Mouse (Mus musculus): ENCODE measurements at regions not wholly inside any gene's neighbourhood (a gene's known extent, or its start where the extent isn't known, plus 50 kb on each side); places are given as distances from the start of the nearest gene placed in this dataset.

GRCm38 (mm10) chr3:39062415-39062814 lies 175.7 kb downstream of the Fat4 start:
- no peak for DNase-seq

DNA sequence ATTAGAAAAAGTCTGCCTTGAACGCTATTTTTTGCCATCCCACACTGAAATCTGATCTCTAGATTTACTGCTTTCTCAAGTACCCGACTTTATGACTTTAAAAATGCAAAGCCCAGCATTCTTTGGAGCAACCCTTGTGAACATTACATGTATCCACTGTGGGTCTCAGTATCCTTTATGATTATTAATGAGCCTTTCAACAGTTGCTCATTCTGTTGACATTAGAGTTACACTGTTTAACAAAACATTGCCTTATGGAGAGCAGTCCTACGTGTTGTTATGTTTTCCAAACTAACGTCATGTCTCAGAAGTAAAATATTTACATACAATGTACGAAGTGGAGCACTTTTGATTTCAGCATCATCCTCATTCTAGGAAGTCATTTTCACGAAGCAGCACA lies 178.7 kb downstream of the Fat4 start:
- no peak for DNase-seq

GRCm38 (mm10) chr3:39069011-39069410 lies 182.3 kb downstream of the Fat4 start:
- no peak for DNase-seq

GRCm38 (mm10) chr3:39082678-39083270 lies 196.0 kb downstream of the Fat4 start:
- no peak for DNase-seq

- DNase-seq = no peak
Observed at GRCm38 (mm10) chr3:39088948-39089347, 202.2 kb downstream of the Fat4 start.

DNA sequence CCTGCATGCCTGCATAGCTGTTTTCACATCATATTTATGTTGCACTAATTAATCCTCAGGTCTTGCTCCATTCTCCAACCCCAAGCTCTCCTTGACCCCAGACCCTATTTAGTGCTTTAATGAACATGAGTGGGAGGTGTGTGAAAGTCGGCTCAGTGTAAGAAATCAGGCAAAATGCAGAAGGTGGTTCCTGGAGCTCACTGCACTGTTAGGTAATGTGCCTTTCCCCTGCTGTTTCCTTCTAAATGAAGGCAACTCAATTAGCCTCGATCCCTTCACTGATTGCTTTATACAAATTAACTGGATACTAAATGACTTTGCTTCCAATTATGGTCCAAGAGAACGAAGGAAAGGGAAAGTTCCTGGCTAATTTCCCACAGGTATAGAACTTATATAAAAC lies 215.6 kb downstream of the Fat4 start:
- no peak for DNase-seq

DNA sequence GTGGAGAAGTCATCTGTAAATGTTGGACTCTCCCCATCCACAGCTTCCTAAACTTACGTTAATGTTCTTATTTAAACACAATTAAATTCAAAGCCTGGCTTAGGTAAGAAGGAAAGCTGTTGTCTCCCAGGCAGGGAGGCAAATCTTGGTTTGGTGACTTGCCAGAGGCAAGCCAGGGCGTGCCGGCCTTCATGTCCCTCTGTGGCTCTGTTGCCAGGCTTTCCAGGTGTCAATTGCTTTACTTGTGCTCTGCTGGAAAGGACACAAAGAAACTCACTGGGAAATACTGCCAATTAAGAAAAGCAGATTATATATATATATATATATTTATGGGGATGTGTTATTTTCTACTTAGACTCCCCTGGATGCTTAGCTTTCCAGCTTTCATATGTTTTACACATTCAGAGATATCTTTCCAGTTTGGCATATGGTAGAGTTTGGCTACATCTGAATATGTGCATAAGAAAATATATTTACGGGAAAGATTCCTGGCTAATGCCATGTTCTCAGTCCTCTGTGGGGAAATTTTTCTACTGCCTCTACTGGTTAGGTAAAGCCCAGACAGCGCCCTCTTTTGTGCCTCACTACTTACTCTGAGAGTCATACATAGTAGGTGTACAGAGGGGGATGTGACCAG lies 223.1 kb downstream of the Fat4 start:
- DNase-seq = no peak

GRCm38 (mm10) chr3:39114056-39114455 lies 227.3 kb downstream of the Fat4 start:
- DNase-seq = no peak

- no peak for DNase-seq
Observed at GRCm38 (mm10) chr3:39114826-39115225, 228.1 kb downstream of the Fat4 start.

DNA sequence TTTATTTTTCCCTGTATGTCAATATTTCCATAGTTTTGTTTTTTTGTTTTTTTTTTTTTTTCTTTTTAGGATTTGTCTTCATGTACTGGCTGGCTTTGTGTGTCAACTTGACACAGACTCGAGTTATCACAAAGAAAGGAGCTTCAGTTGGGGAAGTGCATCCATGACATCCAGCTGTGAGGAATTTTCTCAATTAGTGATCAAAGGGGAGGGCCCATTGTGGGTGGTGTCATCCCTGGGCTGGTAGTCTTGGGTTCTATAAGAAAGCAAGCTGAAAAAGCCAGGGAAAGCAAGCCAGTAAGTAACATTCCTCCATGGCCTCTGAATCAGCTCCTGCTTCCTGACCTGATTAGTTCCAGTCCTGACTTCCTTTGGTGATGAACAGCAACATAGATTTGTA lies 228.7 kb downstream of the Fat4 start:
- no peak for DNase-seq

DNA sequence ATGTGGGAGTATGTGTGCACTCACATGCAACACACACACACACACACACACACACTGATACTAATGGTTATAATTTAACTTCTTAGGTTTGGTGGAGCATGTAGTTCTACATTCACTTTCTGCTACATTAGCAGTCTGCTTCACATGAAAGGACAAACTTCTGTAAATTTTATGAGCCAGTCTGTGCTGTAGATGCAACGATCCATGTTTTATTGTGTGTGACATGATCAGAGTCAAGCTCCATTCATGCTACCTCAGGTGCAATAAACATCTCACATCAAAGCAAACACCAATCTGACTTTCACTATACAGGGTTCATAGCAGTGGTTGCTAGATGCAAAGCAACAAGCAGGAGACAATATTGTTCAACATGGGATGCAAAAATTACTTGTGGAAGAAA lies 235.5 kb downstream of the Fat4 start:
- DNase-seq = no peak

GRCm38 (mm10) chr3:39130532-39130931 lies 243.8 kb downstream of the Fat4 start:
- no peak for DNase-seq

DNA sequence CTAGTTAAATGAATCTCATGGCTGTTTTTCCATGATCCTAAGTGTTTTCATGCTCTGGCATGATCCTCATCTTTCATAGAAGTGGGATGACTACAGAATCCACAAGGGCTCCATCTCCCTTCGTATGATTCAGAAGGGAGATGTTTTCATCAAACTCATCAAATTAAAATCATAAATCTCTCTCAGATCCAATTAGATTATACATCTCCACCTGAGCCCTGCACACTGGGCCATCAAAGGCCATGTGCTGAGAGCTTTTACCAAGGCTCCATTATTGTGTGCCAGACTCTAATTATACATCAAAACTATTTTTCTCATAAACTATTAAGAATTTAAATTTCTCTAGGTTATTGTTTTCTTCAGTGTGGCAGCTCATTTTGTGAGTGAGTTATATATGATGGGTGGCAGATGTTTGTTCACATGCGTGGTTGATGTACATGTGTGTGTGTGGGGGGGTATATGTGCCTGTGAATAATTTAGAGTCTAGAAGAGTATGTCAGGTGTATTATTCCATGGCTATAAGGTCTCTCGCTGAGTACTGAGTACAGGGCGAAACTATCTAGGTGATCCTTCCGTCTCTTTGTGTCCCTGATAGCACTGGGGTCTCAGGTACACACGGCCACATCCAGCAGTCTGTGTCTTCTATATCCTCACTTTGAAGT lies 278.4 kb downstream of the Fat4 start:
- no peak for DNase-seq

DNA sequence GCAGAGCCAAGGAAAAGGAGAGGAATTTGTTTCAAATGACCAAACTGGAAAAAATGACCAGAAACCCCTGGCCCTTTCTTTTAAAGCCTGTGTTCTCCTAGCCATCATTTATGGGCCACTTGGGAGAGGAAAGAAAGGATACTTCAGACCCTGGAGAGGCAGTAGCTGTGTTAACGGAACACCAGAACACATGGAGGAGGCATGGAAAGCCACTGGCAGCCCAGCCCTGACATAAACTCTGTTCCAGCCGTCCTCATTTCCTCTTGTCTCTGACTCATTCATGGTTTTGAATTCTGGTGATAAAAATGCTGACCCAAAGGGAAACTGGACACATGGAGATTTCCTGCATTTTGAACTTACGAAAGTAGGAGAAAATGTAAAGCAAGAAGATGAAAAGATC lies 295.9 kb downstream of the Fat4 start:
- DNase-seq = no peak

DNA sequence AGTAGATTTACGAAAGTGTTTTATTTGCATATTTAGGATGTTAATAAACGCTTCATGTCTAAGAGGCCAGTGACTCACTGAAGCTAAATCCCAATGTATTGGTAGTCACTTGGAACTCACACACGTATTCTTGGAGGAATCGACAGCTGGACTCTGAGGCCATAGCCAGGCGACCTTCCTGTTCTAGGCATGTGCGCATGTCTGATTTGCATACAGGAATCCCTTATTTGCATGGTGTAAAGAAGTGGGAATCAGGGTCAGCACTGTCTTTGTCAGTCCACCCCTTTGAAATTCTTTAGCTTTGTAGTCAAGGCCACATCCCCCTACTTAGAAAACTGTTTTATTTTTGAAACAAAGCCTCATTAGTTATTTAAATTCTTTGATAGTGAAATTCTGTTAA lies 308.4 kb downstream of the Fat4 start:
- no peak for DNase-seq

DNA sequence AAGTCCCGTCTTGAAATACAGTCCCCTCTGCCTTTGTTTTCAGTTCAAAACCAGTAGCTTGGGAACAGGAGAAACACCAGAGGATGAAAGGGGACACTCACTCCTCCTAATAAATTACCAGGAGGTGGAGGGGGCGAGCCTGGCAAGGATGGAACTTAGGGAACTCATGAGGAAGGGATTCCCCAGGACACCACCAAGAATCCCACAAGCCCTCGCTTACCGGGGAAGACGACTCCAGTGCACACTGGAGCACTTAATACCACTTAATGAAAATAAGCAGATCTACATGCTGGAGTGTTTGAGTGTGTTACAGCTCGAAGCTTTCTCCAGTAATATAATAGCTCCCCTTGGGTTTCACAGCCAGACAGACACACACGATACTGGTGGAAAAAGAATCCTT lies 315.9 kb downstream of the Fat4 start:
- DNase-seq = no peak

GRCm38 (mm10) chr3:39208651-39209050 lies 321.9 kb downstream of the Fat4 start:
- DNase-seq = no peak

- peak; percentile 38 for DNase-seq
Observed at GRCm38 (mm10) chr3:39209382-39210165, 322.8 kb downstream of the Fat4 start.

GRCm38 (mm10) chr3:39211670-39212069 lies 324.9 kb downstream of the Fat4 start:
- DNase-seq = peak; percentile 39

DNA sequence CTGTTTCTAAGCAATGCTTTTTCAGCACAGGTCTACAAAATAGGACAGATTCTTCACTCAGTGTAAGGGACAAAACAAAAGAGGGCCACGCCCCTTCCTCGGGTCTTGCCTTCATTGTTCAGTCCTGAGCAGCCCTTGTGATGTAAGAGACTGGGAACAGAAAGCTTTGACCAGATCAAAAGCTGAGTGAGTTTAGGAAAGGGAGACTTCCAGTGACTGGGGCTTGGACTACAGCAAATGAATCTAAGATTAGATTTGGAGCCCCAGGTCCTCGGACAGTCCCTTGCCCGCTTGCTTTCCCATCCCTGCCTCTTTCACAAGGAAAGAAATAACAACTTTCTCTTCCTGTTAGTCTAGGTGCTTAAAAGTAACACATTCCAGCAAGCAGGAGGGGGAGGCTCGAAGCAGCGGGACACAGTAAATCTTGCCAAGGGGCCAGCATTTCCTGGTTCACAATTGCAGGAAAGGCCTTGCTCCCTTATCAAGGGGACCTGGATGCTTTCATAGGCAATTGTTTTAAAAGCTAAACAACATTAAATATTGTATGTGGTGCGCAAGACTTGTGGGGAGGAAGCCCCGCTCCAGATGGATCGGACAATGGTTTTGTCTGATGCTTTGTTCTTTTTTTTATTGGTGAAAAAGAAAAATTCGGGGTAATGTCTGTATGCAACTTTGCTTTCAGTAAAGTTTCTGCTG lies 333.4 kb downstream of the Fat4 start:
- no peak for DNase-seq

- no peak for DNase-seq
Observed at GRCm38 (mm10) chr3:39220707-39221034, 333.9 kb downstream of the Fat4 start.

DNA sequence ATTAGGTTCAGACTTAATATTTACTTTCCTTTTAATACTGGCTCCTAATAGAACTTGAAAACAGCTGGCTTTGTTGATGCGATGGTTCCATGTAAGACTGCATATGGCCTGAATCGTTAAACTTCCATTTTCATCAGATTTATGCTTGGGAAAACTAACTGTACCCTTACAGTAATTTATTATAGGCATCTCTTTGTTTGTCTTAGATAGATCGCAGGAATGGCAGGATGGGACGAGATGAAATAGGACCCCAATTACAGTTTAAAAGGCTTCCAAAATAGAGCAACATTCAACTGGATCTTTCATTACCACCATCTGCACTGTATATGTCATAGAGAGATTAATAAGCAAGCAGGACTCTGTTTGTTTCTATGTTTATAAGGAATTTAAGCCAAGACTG lies 335.3 kb downstream of the Fat4 start:
- DNase-seq = no peak

DNA sequence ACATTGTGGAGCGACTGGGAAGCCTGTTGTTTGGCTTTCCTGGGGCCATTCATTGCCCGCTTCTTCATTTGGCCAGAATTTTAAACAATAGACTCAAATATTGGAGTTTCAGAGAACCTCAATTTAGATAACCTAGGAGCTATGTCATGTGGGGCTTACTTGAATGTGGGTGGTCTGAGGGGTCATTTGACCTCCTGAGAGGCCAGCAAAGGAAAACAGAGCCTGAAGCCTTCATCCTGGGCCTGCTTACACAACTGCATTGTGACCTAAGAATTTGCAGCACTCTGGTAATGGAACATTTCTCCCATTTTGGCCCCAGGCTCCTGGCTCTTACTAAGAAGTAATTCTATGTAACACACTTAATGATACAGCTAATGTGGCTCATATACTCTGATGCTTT lies 348.2 kb downstream of the Fat4 start:
- no peak for DNase-seq

Data from right cerebral cortex, adult 18-20 months (tissue).